Mouse (Mus musculus): ENCODE measurements at regions not wholly inside any gene's neighbourhood (a gene's known extent, or its start where the extent isn't known, plus 50 kb on each side); places are given as distances from the start of the nearest gene placed in this dataset.

DNA sequence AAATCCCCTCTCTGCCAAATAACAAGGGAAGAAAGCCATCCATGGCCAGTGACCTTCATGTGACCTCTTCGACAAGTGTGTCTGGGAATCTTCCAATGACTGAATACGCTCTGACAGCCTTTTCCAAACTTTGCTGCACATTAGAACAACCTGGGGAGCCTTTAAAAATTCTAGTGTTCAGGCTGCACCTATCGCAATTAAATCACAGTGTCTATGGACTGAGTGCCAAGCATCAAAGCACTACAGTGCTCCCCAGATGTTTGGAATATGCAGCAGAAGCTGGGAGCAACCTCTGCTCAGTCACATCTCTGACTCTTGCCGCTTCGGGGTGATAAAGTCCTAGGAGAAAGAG lies 370.2 kb upstream of the Atp2b1 start:
- TF ChIP-seq CTCF (IDR thresholded peaks at IDR 0.05; ENCODE audit: low read depth) (no peak), EP300 (IDR thresholded peaks at IDR 0.05; ENCODE audit: low read depth) (no peak)

Data from liver, postnatal 0 days (tissue).